Mouse (Mus musculus): ENCODE data around the gene Cabin1. TPM values are rescaled to one million over a fixed set of nuclear protein-coding genes. Genes with fewer than 3 reads are reported as not detected.

Cabin1 gene
- polyA plus RNA-seq, 1 experiment from 2014 or later = 35.8 TPM

GRCm38 (mm10) chr10:75707901-75708632, 56.1 kb downstream of the Cabin1 start:
- WGBS = 85% methylated on average over 3 of the region's 3 CpGs

DNA sequence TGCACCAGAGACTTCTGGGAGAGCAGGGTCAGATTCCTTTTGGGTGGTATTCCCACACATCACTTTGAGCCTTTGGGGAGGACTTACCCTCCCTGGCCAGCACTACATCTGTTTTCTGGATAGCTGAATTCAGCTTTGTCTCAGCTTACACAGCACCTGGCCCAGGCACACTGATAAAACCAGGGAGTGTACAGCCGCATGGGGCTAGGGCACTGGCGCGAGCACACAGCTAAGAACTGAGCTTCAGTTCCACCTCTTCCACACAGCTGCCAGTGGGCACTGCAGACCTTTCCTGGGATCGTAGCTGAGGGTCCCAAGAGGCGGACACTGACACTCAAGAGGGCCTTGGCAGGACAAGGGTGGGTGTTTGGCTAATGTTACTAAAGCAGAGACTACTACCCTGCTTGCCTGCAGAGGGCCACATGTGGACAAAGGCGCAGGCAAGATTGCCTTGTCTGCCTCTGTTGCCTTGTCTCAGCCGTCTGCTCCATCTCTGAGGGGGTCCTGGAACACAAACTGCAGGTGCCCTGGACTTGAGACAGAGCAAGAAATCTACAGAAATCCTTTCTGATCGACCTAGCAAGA, 57.4 kb downstream of the Cabin1 start:
- H3K27ac ChIP-seq = 0 out of 2 replicates have a peak overlapping the region, but pooled peaks have one; percentile 21
- ATAC-seq (ENCODE audit: insufficient read depth, low FRiP score, low read depth) = peak; percentile 54; the same call in 1 of the 2 replicates
- H3K36me3 ChIP-seq = peaks cover 25% of the 10 kb centered on the region; the same call in 1 of the 2 replicates
- peaks cover 5% of the 10 kb centered on the region; the same call in 1 of the 2 replicates for H3K4me1 ChIP-seq
- H3K27me3 ChIP-seq (replicated peaks) = no peaks in the 10 kb centered on the region
- 74% methylated on average over 8 of the region's 8 CpGs for WGBS
- H3K4me3 ChIP-seq (replicated peaks) = no peak overlapping the region
- H3K4me2 ChIP-seq = no peak overlapping the region
- H3K9ac ChIP-seq = no peak overlapping the region
- H3K9me3 ChIP-seq = no peaks in the 10 kb centered on the region

More at GRCm38 (mm10) chr10:75707901-75708632, 56.1 kb downstream of the Cabin1 start:
- H3K4me3 ChIP-seq (replicated peaks) = no peak overlapping the region
- ATAC-seq (ENCODE audit: insufficient read depth, low FRiP score, low read depth) = no peak
- peaks cover 39% of the 10 kb centered on the region; the same call in 1 of the 2 replicates for H3K36me3 ChIP-seq
- no peaks in the 10 kb centered on the region for H3K9me3 ChIP-seq
- H3K4me2 ChIP-seq = no peak overlapping the region
- H3K9ac ChIP-seq = no peak overlapping the region
- peaks cover 5% of the 10 kb centered on the region; the same call in 1 of the 2 replicates for H3K4me1 ChIP-seq
- H3K27ac ChIP-seq = no peak overlapping the region
- no peaks in the 10 kb centered on the region for H3K27me3 ChIP-seq (replicated peaks)

DNA sequence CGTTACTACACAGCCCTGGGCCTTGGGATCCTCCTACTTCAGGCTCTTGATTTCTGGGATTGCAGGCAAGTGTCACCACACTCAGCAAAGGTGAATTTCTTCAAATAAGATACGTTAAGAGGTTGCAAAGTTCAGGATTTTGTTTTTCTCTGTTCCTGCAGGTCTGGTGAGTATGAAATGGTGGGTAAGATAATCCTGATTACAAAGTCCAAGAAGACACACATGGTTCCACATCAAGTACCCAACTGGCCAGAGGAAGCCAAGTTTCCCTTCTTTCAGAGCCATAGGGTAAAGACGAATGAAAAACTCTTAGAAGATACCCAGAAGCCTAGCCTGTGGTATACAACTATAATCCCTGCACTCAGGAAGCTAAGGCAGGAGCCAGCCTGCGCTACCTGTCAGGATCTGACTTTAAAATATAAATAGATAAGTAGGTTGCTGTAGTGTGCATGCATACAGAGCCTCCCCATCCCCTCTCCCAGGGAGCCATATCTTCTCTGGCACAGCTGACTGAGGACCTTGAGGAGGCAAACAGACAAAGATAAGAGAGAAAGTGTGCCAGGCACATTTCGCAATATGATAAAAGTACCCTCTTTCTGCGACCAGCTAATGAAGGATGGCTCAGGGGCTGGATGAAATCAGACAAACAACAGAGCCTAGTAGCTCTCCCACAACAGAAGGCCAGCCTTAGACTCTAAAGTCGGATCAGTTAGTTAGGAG, 58.3 kb downstream of the Cabin1 start:
- no peaks in the 10 kb centered on the region for H3K9me3 ChIP-seq
- no peak overlapping the region for H3K4me2 ChIP-seq
- no peaks in the 10 kb centered on the region for H3K27me3 ChIP-seq (replicated peaks)
- H3K36me3 ChIP-seq = peaks cover 22% of the 10 kb centered on the region; the same call in 1 of the 2 replicates
- no peak overlapping the region for H3K9ac ChIP-seq
- WGBS = 67% methylated on average over 7 of the region's 7 CpGs
- H3K4me3 ChIP-seq (replicated peaks) = no peak overlapping the region
- no peak overlapping the region for H3K27ac ChIP-seq
- H3K4me1 ChIP-seq = peaks cover 5% of the 10 kb centered on the region; the same call in 1 of the 2 replicates
- ATAC-seq (ENCODE audit: insufficient read depth, low FRiP score, low read depth) = peak; percentile 87

DNA sequence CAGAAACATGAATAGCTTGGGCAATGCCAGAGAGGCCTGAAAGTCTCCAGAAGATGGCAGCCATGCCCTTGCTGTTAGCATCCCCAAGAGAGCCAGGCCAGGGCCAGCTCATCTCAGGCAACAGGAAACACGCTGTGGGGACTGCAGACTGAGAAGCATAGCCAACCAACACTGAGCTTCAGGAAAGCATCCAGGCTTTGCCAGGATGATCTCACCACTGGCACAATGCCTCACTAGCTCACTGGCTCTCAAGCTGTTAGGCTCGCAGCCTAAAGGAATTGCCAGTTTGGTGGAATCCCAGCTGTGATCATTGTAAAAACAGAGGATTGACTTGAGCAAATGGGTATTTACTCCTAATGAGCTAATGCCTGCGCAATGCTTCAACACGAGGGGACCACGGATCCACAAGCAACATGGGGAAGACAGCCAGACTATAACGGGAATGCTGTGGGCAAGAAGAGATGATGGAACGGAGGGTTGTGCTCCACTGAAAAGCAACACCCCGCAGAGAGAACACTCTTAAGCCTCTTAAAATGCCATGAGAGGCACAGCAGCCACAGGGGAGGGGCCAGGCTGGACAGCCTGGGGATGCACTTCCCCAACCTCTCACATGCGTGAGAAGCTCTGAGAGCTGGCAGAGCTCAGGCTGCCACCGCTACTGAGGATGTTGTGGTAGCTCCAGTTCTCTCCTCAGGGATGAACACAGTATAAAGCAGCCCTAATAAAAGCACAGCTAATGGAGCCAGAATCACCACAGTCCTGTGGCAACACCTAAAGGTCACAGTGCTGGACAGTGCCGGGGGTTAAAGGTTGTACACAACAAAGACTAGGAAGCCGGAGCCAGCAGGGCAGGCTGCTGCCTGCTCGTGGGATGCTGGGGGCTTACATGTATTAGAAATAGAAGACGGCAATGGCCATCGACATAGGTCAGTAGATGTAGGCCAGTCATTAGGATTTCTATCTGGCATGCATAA, 59.6 kb downstream of the Cabin1 start:
- H3K9ac ChIP-seq = no peak overlapping the region
- no peak; the same call in 1 of the 2 replicates for ATAC-seq (ENCODE audit: insufficient read depth, low FRiP score, low read depth)
- H3K27me3 ChIP-seq (replicated peaks) = no peaks in the 10 kb centered on the region
- no peak overlapping the region for H3K4me2 ChIP-seq
- H3K4me3 ChIP-seq (replicated peaks) = no peak overlapping the region
- H3K27ac ChIP-seq = peak overlapping the region; percentile 48; the same call in 1 of the 2 replicates
- H3K9me3 ChIP-seq = no peaks in the 10 kb centered on the region
- H3K4me1 ChIP-seq = peaks cover 5% of the 10 kb centered on the region; the same call in 1 of the 2 replicates
- 71% methylated on average over 15 of the region's 15 CpGs for WGBS
- peaks cover 13% of the 10 kb centered on the region; the same call in 1 of the 2 replicates for H3K36me3 ChIP-seq

DNA sequence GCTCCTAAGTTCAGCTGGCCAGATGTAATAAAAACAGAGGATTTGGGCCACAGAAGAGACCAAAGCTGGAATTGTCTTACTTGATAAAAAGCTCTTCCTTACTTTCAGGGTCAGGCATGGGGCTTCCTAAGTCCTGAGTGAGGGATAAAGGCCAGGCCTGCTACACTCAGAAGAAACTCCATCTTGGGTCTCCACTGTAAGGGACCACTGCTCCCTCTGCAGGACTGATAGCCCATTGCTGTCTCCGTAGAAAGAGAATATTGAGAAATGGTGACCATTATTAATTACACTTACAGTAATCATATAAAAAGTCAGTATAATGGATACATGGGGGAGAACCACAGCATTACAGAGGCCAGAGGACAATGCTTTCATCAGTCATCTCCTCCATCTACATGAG, 60.6 kb downstream of the Cabin1 start:
- H3K4me3 ChIP-seq (replicated peaks) = no peak overlapping the region
- ATAC-seq (ENCODE audit: insufficient read depth, low FRiP score, low read depth) = no peak
- no peaks in the 10 kb centered on the region for H3K9me3 ChIP-seq
- H3K4me1 ChIP-seq = peaks cover 5% of the 10 kb centered on the region; the same call in 1 of the 2 replicates
- H3K27ac ChIP-seq = no peak overlapping the region
- peaks cover 17% of the 10 kb centered on the region for H3K36me3 ChIP-seq
- no peak overlapping the region for H3K9ac ChIP-seq
- H3K27me3 ChIP-seq (replicated peaks) = no peaks in the 10 kb centered on the region
- H3K4me2 ChIP-seq = no peak overlapping the region
- WGBS = 54% methylated on average over 1 of the region's 1 CpGs

DNA sequence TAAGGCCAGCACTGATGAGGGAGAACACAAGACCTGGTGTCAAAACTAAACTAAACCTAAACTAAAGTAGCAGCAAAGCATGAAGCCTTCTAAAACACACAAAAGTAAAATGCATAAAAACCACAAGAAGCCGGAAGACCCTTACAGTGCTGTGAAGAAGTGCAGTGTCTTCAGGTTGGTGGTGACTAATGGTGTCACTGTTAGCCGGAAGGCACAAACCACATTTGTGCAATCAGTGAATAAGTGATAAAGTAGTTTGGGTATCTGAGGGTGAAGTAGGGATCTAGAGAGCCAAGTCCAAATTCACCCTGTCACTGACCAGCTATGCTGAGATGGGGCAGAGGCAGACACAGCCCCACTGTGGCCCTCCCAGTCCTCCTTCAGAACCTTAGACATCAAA, 61.6 kb downstream of the Cabin1 start:
- peaks cover 5% of the 10 kb centered on the region; the same call in 1 of the 2 replicates for H3K4me1 ChIP-seq
- H3K4me3 ChIP-seq (replicated peaks) = no peak overlapping the region
- no peaks in the 10 kb centered on the region for H3K27me3 ChIP-seq (replicated peaks)
- no peak overlapping the region for H3K9ac ChIP-seq
- peaks cover 15% of the 10 kb centered on the region for H3K36me3 ChIP-seq
- no peak overlapping the region for H3K4me2 ChIP-seq
- 89% methylated on average over 2 of the region's 2 CpGs for WGBS
- H3K27ac ChIP-seq = no peak overlapping the region
- H3K9me3 ChIP-seq = no peaks in the 10 kb centered on the region
- ATAC-seq (ENCODE audit: insufficient read depth, low FRiP score, low read depth) = no peak

- Histone ChIP-seq H3K9ac (no peak overlapping the region), H3K4me3 (replicated peaks) (no peak overlapping the region), H3K9me3 (no peaks in the 10 kb centered on the region), H3K4me2 (no peak overlapping the region), H3K36me3 (peaks cover 19% of the 10 kb centered on the region), H3K27me3 (replicated peaks) (no peaks in the 10 kb centered on the region), H3K27ac (peak overlapping the region; percentile 59; the same call in 1 of the 2 replicates), H3K4me1 (peaks cover 5% of the 10 kb centered on the region; the same call in 1 of the 2 replicates)
- WGBS = 59% methylated on average over 6 of the region's 6 CpGs
- ATAC-seq (ENCODE audit: insufficient read depth, low FRiP score, low read depth) = no peak
These were observed 62.9 kb downstream of the Cabin1 start for GRCm38 (mm10) chr10:75701280-75701679.

DNA sequence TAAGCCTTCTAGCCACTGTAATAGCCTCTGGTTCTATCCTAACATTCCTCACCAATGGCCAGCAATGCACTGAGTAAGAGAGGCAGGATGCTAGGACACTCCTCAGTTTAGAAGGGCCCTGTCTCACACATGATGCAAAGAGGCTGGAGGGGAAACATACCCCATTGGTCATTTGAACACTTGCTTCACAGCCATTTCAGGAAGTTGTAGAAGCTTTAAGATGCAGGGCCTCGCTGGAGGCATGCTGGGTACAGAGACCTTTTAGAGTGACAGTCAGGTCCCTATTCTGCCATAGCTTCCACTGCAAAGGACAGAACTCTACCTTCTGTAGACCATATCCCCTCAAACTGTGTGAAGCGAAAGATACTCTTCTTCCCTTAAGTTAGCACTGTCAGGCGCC, 66.4 kb downstream of the Cabin1 start:
- no peak for ATAC-seq (ENCODE audit: insufficient read depth, low FRiP score, low read depth)
- no peak overlapping the region for H3K4me3 ChIP-seq (replicated peaks)
- 83% methylated on average over 3 of the region's 3 CpGs for whole genome bisulfite sequencing

DNA sequence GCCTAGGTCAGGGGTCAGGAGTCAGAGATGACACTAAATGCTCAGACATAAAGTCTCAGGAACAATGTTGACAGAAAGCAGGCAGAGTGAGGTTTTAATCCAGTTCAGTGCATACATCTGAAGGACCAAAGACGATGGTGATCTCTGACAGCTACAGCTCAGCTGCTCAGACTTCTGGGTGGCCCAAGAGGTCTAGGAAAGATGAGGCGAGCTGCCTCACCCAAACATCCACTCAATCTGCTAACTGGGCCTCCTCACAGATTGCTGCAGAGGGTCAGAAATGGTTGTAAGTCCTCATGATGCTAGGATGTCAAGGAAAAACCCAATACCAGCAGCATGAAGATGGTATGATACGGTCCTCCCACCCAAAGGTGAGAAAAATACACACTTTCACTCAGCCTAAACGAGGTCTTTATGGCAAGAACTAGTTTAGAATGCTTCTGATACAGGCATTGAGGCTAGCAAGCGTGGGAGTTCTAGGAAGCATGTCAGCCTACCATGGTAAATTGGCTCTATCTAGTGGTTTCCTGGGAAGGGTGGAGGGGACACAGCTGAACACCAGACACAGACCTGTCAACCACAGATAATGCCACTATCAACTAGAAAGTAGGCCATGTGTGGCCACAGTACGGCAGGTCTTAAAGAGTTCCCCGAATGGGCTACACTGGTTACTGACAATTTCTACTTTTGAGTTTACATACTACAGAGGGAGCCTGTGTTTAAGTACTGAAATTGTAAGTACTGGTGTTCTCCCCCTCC, 67.4 kb downstream of the Cabin1 start:
- Histone ChIP-seq H3K9ac (no peak overlapping the region), H3K9me3 (no peaks in the 10 kb centered on the region), H3K4me1 (no peaks in the 10 kb centered on the region), H3K4me3 (replicated peaks) (no peak overlapping the region), H3K27ac (no peak overlapping the region), H3K36me3 (peaks cover 35% of the 10 kb centered on the region), H3K27me3 (replicated peaks) (no peaks in the 10 kb centered on the region), H3K4me2 (no peak overlapping the region)
- WGBS = 82% methylated on average over 7 of the region's 7 CpGs
- ATAC-seq (ENCODE audit: insufficient read depth, low FRiP score, low read depth) = peak; percentile 94

More for the DNA sequence above, 66.4 kb downstream of the Cabin1 start:
- Histone ChIP-seq H3K4me1 (no peaks in the 10 kb centered on the region), H3K27me3 (replicated peaks) (no peaks in the 10 kb centered on the region), H3K27ac (no peak overlapping the region), H3K9ac (no peak overlapping the region), H3K36me3 (peaks cover 31% of the 10 kb centered on the region), H3K4me2 (no peak overlapping the region), H3K9me3 (no peaks in the 10 kb centered on the region)

GRCm38 (mm10) chr10:75695521-75695920, 68.6 kb downstream of the Cabin1 start:
- Histone ChIP-seq H3K4me1 (no peaks in the 10 kb centered on the region), H3K27me3 (replicated peaks) (no peaks in the 10 kb centered on the region), H3K4me2 (no peak overlapping the region), H3K9me3 (no peaks in the 10 kb centered on the region), H3K4me3 (replicated peaks) (no peak overlapping the region), H3K36me3 (peaks cover 35% of the 10 kb centered on the region), H3K27ac (no peak overlapping the region), H3K9ac (no peak overlapping the region)
- 87% methylated on average over 2 of the region's 2 CpGs for WGBS
- no peak for ATAC-seq (ENCODE audit: insufficient read depth, low FRiP score, low read depth)
